Mouse (Mus musculus): ENCODE measurements around the gene B230217C12Rik. TPM values are rescaled to one million over a fixed set of nuclear protein-coding genes. Genes with fewer than 3 reads are reported as not detected.
"Not testable (repeated sequence)": the region's sequence is repeated elsewhere in the genome, so short reads cannot be mapped to it uniquely, and the experiment has no call there.

Gene B230217C12Rik
- total and polyA plus RNA-seq, 2 experiments from 2014 or later: 30.0 to 32.3 TPM

DNA sequence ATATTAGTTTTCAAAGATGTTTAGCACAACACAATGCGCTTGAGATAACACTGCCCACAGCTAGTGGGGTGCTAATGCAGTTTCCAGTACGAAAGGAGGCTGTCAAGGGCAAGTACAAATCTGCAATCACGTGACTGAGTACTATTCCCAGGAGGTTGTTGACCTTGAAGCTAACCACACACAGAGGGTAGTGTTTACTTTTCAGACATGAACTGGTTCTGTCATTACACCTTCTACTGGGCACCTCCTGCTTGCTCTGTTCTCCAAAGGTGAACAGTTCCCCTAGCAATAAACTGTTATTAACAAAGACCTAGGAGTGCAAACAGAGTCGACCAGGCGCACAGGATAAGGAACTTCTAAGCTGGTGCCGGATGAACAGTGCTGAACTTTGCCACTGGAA lies 9.8 kb downstream of the B230217C12Rik start:
- Histone ChIP-seq H3K9ac (replicated peaks; ENCODE audit: low read length) (no peak overlapping the region), H3K9me3 (ENCODE audit: low read length) (no peaks in the 10 kb centered on the region), H3K27ac (no peak overlapping the region), H3K4me3 (ENCODE audit: low read length) (no peak overlapping the region), H3K36me3 (ENCODE audit: insufficient read depth, low read length) (no peaks in the 10 kb centered on the region), H3K4me2 (ENCODE audit: low read depth, low read length) (no peak overlapping the region), H3K4me1 (ENCODE audit: insufficient read depth, low read length) (no peaks in the 10 kb centered on the region), H3K27me3 (ENCODE audit: insufficient read depth, low read length) (no peaks in the 10 kb centered on the region)
- no peak for ATAC-seq
- TF ChIP-seq CTCF (IDR thresholded peaks at IDR 0.05; ENCODE audit: low read depth): no peak
- no peak for DNase-seq (ENCODE audit: low spot score)
- 72% methylated on average over 6 of the region's 6 CpGs for WGBS

DNA sequence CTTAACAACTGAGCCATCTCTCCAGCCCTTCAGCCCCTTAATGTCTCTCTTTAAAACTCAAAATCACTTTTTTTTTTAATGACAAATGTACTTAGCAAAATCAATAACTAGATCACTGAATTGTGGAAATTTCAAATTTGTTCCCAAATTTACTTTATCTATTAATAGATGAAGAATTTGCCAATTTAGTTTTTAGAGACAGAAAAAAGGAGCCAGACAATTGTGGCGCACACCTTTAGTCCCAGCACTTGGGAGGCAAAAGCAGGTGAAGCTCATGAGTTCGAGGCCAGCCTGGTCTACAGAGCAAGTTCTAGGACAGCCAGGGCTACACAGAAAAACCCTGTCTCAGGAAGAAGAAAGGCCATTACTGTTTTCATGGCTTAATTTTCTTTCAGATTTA lies 11.0 kb downstream of the B230217C12Rik start:
- DNase-seq (ENCODE audit: low spot score) (no peak), ATAC-seq (no peak)
- H3K9ac ChIP-seq (replicated peaks; ENCODE audit: low read length): no peak overlapping the region
- H3K9me3 ChIP-seq (ENCODE audit: low read length): no peaks in the 10 kb centered on the region
- H3K4me2 ChIP-seq (ENCODE audit: low read depth, low read length): no peak overlapping the region
- 87% methylated on average over 2 of the region's 2 CpGs for WGBS
- no peaks in the 10 kb centered on the region for H3K4me1 ChIP-seq (ENCODE audit: insufficient read depth, low read length)
- H3K4me3 ChIP-seq (ENCODE audit: low read length): no peak overlapping the region
- H3K27me3 ChIP-seq (ENCODE audit: insufficient read depth, low read length): no peaks in the 10 kb centered on the region
- no peak overlapping the region for H3K27ac ChIP-seq
- no peak for TF ChIP-seq CTCF (IDR thresholded peaks at IDR 0.05; ENCODE audit: low read depth)
- H3K36me3 ChIP-seq (ENCODE audit: insufficient read depth, low read length): no peaks in the 10 kb centered on the region

DNA sequence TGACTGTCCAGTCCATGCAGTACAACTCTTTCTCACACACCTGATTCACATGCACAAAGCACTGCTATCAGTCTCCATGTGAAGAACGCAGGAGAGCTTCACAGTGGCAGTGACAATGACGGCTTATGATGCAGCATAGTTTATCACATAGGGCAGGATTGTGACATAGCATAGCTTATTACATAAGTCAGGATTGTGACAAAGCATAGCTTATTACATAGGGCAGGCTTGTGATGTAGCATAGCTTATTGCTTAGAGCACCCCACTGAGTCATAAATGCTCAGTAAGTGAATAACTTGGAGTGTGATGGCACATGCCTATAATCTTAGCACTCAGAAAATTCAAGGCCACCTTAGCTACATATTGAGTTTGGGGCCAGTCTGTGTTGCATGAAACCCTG lies 14.9 kb downstream of the B230217C12Rik start:
- no peaks in the 10 kb centered on the region for H3K4me1 ChIP-seq (ENCODE audit: insufficient read depth, low read length)
- no peak for TF ChIP-seq CTCF (IDR thresholded peaks at IDR 0.05; ENCODE audit: low read depth)
- no peak overlapping the region for H3K9ac ChIP-seq (replicated peaks; ENCODE audit: low read length)
- no peak overlapping the region for H3K4me3 ChIP-seq (ENCODE audit: low read length)
- H3K4me2 ChIP-seq (ENCODE audit: low read depth, low read length): no peak overlapping the region
- WGBS: 82% methylated on average over 2 of the region's 2 CpGs
- no peaks in the 10 kb centered on the region for H3K36me3 ChIP-seq (ENCODE audit: insufficient read depth, low read length)
- ATAC-seq (no peak), DNase-seq (ENCODE audit: low spot score) (no peak)
- H3K27ac ChIP-seq: no peak overlapping the region
- no peaks in the 10 kb centered on the region for H3K27me3 ChIP-seq (ENCODE audit: insufficient read depth, low read length)
- H3K9me3 ChIP-seq (ENCODE audit: low read length): no peaks in the 10 kb centered on the region

DNA sequence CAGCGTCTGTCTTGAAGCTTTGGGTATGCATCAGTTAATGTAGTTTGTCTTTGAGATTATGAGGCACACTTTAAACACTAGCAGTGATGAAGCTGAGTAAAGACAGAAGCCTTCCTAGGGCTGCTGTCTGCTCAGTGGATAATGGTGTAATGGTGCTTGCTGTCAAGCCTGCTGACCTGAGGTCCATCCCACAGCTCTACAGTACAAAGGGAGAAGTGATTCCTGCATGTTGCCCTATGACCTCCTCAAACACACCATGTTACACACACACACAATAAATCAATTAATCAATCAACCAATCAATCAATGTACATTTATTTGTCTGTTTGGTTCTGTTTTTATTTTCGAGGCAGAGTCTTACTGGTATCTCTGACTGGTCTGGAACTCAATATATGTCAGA lies 21.6 kb downstream of the B230217C12Rik start:
- Histone ChIP-seq H3K27ac (no peak overlapping the region), H3K4me1 (ENCODE audit: insufficient read depth, low read length) (no peaks in the 10 kb centered on the region), H3K27me3 (ENCODE audit: insufficient read depth, low read length) (no peaks in the 10 kb centered on the region), H3K36me3 (ENCODE audit: insufficient read depth, low read length) (no peaks in the 10 kb centered on the region), H3K9ac (replicated peaks; ENCODE audit: low read length) (no peak overlapping the region), H3K4me2 (ENCODE audit: low read depth, low read length) (no peak overlapping the region), H3K9me3 (ENCODE audit: low read length) (no peaks in the 10 kb centered on the region), H3K4me3 (ENCODE audit: low read length) (no peak overlapping the region)
- DNase-seq (ENCODE audit: low spot score) (no peak), ATAC-seq (no peak)
- no peak for TF ChIP-seq CTCF (IDR thresholded peaks at IDR 0.05; ENCODE audit: low read depth)
- WGBS: 68% methylated on average over 2 of the region's 2 CpGs

DNA sequence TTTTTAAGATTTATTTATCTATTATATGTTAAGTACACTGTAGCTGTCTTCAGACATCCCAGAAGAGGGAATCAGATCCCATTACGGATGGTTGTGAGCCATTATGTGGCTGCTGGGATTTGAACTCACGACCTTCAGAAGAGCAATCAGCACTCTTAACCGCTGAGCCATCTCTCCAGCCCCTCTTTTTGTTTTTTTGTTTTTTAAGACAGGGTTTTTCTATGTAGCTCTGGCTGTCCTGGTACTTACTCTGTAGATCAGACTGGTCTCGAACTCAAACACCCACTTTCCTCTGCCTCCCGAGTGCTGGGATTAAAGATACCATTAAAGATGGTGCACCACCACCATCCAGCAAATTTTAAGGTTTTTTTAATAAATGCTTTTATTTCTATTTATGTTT lies 24.8 kb downstream of the B230217C12Rik start:
- DNase-seq (ENCODE audit: low spot score) (no peak), ATAC-seq (no peak)
- Histone ChIP-seq H3K9ac (replicated peaks; ENCODE audit: low read length) (no peak overlapping the region), H3K36me3 (ENCODE audit: insufficient read depth, low read length) (no peaks in the 10 kb centered on the region), H3K9me3 (ENCODE audit: low read length) (no peaks in the 10 kb centered on the region), H3K27me3 (ENCODE audit: insufficient read depth, low read length) (no peaks in the 10 kb centered on the region), H3K27ac (no peak overlapping the region), H3K4me2 (ENCODE audit: low read depth, low read length) (no peak overlapping the region), H3K4me1 (ENCODE audit: insufficient read depth, low read length) (no peaks in the 10 kb centered on the region), H3K4me3 (ENCODE audit: low read length) (no peak overlapping the region)
- WGBS: 91% methylated on average over 5 of the region's 5 CpGs
- no peak for TF ChIP-seq CTCF (IDR thresholded peaks at IDR 0.05; ENCODE audit: low read depth)

DNA sequence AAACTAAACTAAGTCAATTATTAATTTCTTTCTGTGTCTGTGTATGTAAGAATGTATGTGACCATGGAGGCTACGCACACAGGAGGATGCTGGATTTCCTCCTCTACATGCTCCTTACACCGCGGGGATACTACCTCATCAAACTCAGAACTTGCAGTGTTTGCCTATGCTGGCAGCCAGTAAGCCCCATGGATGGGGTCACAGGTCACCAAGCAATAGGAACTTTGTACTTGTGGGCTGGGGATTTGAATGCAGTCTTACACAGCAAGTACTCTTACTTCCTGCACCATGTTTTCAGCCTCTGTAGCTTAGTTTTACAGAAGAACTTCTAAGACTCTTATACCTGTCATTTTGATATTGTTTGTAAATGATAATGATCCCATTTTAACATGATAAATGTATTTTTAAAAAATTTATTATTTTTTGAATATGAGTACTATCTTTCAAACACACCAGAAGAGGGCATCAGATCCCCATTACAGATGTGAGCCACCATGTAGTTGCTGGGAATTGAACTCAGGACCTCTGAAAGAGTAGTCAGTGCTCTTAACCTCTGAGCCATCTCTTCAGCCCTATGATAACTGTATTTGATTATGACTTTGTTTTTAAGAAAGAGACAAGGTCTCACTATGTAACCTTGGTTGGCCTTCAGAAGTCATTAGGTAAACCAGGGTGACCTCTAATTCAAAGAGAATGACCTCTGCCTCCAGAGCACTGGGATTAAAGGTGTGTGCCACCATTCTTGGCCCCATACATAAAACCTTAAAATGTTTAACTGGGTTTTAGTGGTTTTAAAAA lies 25.7 kb downstream of the B230217C12Rik start:
- Histone ChIP-seq H3K27ac (no peak overlapping the region), H3K9ac (replicated peaks; ENCODE audit: low read length) (no peak overlapping the region), H3K36me3 (ENCODE audit: insufficient read depth, low read length) (no peaks in the 10 kb centered on the region), H3K4me2 (ENCODE audit: low read depth, low read length) (no peak overlapping the region), H3K9me3 (ENCODE audit: low read length) (no peaks in the 10 kb centered on the region), H3K27me3 (ENCODE audit: insufficient read depth, low read length) (no peaks in the 10 kb centered on the region), H3K4me3 (ENCODE audit: low read length) (no peak overlapping the region), H3K4me1 (ENCODE audit: insufficient read depth, low read length) (no peaks in the 10 kb centered on the region)
- TF ChIP-seq CTCF (IDR thresholded peaks at IDR 0.05; ENCODE audit: low read depth): no peak
- ATAC-seq: no peak
- DNase-seq (ENCODE audit: low spot score): no peak
- 87% methylated on average over 3 of the region's 3 CpGs for WGBS

DNA sequence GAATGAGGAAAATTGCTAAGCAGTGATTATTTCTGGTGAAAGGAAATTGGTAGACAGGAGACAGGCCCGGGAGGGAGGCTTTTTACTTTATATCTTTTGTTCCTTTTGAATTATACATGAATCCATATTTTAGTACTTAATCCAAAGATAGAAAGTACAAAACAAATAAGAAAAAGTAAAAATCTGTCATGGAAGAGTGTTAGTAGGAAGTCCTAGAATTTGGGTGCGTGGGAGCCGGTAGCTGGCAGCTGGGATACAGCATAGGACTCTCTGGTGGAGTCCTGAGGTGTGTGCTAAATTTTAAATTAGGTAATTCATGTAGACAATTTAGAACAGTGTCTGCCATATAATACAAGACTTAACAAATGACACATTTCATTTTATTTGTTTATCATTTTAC lies 27.0 kb downstream of the B230217C12Rik start:
- ATAC-seq (no peak), DNase-seq (ENCODE audit: low spot score) (no peak)
- Histone ChIP-seq H3K9me3 (ENCODE audit: low read length) (no peaks in the 10 kb centered on the region), H3K27me3 (ENCODE audit: insufficient read depth, low read length) (no peaks in the 10 kb centered on the region), H3K27ac (no peak overlapping the region), H3K36me3 (ENCODE audit: insufficient read depth, low read length) (no peaks in the 10 kb centered on the region), H3K4me2 (ENCODE audit: low read depth, low read length) (no peak overlapping the region), H3K4me3 (ENCODE audit: low read length) (no peak overlapping the region), H3K4me1 (ENCODE audit: insufficient read depth, low read length) (no peaks in the 10 kb centered on the region), H3K9ac (replicated peaks; ENCODE audit: low read length) (no peak overlapping the region)
- WGBS: 92% methylated on average over 3 of the region's 3 CpGs
- no peak for TF ChIP-seq CTCF (IDR thresholded peaks at IDR 0.05; ENCODE audit: low read depth)

DNA sequence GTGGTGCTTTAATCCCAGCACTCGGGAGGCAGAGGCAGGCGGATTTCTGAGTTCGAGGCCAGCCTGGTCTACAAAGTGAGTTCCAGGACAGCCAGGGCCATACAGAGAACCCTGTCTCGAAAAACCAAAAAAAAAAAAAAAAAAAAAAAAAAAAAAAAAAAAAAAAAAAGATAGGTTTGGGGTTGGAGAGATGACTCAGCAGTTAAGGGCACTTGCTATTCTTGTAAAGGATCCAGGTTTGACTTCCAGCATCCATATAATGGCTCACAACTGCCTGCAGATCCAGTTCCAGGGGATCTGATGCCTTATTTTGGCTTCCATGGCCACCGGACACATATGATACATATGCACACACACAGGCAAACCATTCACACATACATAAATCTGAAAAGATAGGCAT lies 31.8 kb downstream of the B230217C12Rik start:
- H3K27me3 ChIP-seq (ENCODE audit: insufficient read depth, low read length); H3K36me3 ChIP-seq (ENCODE audit: insufficient read depth, low read length); H3K9me3 ChIP-seq (ENCODE audit: low read length); H3K9ac ChIP-seq (replicated peaks; ENCODE audit: low read length); ATAC-seq; H3K4me2 ChIP-seq (ENCODE audit: low read depth, low read length); H3K27ac ChIP-seq; DNase-seq (ENCODE audit: low spot score); H3K4me1 ChIP-seq (ENCODE audit: insufficient read depth, low read length); H3K4me3 ChIP-seq (ENCODE audit: low read length): not testable (repeated sequence)
- WGBS: 95% methylated on average over 5 of the region's 5 CpGs
